Mouse (Mus musculus) gastrocnemius, postnatal 25 days (tissue): Measurements from ENCODE around the gene Oas1e. TPM values are rescaled to one million over a fixed set of nuclear protein-coding genes. Genes with fewer than 3 reads are reported as not detected.
A peak's percentile ranks its signal among the peaks of the same experiment; 100 is the strongest.
"Not testable (repeated sequence)": the region's sequence is repeated elsewhere in the genome, so short reads cannot be mapped to it uniquely, and the experiment has no call there.

Experiments
- DNase-seq: peaks from one replicate; pipeline ENCODE4 v3.0.0; 2022
- long read RNA-seq, 2 experiments: library from polyadenylated mRNA; stranded (forward); transcript quantifications; one replicate each; pipeline ENCODE4 v2.0.0; 2021
- total RNA-seq, 2 experiments: library from RNA; stranded (reverse); gene quantifications; 1 replicate in 1 of 2; 2 replicates in 1 of 2; pipeline ENCODE4 v1.2.3; 2021

Gene Oas1e
- not detected for total RNA-seq
- long read RNA-seq, experiment 1, result 0 reads
- long read RNA-seq, experiment 2, result 0 reads

DNA sequence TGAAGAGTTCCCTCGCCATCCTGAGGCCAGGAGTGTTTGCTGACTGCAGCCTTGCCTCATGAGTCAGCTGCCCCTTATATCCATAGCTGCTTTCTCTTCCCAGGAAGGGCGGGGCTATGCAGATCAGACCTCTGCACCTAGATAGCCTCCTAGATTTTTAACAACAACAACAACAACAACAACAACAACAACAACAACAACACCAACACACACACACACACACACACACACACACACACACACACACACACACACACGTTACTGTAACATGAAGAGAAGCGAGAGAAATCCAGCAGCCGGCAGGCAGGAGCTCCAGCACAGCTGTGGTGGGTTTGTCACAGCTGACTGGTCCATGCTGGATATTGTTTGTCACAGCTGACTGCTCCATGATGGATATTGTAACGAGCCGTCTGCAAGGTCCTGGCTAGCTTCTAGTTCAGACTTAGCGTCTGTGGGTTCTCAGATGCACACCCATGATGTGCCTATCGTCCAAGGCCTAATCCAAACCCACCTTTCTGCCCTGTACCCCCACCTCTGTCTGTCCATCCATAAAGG is at the start of gene Oas1e:
Gene Oas1e (minus strand): TSS at position 51 of the 555 bp plus-strand sequence.
- not testable (repeated sequence) for DNase-seq

DNA sequence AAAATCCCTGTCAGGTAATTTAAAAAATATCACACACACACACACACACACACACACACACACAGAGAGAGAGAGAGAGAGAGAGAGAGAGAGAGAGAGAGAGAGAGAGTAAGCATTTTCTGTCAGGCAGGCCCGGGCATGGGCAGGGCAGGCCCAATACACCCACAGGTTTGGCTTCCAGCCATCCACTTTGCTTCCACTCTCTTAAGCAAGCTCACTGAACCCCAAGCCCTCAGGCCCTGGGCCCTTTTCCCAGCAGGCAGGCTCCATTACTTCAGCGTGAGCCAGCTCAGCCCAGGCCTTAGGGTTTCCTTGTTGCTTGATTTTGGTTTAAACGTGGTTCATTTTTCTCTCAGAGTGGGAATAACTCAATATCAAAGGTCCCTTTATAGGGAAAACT is 49.4 kb upstream of the Oas1e start:
- no peak for DNase-seq

DNA sequence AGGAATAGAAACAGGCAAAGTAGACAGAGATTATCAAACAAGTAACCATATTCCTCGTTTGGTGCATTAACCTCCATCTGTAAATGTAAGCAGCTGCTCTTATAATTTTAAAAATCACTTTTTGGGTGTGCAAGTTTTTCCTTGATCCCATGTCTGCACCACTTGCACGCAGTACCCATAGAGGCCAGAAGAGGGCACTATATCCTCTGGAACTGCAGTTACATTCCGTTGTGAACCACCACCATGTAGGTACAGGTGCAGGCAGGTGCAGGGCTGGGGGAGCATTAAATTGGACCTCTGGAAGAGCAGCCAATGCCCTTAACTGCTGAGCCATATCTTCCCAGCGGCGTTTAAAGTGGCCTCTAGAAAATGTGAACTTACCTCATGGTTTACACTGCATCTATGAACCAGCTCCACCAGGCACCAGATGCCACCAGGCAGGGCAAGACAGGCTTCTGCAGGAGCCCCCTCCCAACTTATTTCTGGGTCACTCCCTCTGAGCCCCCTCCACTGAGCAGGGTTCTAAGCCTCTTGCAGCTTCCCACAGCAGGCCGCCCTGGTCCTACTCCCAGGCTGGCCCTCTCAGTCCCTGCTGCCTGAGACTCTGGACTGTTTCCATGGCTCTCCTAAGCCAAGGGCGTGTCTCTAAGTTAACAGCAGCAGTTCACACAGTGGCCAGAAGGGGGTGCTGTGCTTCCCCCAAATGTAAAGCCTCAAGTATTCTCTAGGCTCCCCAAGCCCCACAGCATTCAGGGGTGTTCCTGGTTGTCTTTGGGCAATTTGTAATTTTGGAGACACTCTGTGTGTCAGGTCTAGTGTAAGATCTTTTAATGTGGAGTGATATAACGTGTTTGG is 41.6 kb upstream of the Oas1e start:
- no peak for DNase-seq

DNA sequence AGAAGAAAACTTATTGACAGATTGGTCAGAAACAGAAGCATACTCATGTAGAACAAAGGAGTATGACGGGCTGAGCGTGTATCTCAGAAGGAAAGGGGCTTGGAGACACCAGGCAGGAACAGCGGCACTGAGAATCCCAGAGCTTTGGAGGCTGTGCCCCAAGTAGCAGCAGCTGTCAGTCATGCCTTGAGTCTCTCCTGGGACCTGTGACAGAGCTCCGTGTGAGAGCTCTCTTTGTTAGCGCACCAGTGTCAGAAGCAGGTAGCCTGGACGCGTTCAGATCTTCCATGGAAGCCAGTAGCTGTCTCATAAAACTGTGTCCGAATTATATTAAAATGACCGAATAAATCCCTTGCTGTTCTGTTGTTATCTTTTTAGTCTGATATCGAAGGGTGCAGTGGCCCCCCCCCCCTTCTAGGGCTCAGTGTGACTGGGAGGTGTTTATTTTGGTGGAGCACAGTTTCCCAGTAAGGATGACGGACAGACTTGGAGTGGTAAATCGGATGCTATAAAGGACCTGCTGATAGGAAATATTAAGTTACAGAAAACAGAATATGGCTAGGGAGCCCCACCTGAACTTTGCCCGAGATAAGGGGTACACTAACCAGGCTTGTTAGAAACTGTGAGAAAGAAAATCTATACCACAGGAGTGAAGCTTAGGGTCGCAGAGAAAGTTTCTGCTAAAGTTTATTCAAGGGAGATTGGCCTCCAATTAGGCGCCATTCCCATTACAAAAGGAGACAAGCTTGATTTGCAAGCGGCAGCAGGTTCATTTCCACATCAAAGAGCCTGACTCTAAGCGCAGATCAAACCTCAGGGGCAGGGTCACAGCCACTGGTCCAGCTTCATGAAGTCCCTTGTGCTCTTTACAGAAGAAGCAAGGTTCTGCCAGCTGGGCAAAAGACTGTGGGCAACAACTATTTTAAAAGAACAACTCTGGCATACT is 38.3 kb upstream of the Oas1e start:
- DNase-seq, result no peak

DNA sequence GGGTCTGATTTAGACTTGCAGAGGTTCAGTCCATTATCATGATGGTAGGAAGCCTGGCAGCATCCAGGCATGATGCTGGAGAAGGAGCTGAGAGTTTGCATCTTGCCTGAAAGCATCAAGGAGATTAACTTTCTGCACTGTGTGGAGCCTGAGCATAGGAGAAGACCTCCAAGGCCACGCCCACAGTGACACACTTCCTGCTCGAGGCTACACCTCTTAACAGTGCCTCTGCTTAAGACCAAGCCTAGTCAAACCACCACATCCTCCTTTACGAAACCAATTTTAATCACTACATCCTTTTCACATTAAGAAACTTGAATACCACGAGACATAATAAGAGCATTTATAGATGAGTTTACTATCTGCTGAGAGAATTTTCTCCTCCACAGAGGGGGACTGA is 35.7 kb upstream of the Oas1e start:
- DNase-seq, result no peak

DNA sequence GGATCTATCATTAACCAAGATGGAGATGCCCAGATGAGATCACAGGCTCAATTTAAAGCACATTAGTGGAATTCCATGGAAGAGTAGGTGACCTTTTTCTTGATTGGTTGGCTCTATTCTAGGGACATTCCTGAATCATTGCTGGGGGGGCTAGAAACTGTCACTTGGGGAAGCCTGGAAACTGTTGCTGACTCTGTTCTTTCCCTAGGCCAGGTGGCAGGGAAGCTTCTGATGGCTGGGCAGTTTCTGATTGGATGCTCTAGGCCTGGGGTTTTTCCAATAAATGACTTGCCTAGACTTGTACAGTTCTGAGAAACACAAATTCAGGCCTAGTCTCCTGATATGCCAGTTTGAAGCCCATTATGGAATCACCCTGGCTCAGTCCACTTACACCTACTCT is 23.7 kb upstream of the Oas1e start:
- DNase-seq, result no peak

DNA sequence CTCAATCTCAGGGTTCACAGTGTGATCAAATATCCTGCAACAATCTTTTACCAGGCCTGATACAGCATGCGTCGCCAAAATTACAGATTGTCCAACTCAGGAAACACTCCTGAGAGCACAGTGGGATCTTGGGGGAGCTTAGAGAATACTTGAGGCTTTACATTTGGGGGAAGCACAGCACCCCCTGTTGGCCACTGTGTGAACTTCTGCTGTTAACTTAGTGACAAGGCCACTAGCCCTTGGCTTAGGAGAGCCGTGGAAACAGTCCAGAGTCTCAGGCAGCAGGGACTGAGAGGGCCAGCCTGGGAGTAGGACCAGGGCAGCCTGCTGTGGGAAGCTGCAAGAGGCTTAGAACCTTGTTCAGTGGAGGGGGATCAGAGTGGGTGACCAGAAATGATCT is 20.6 kb upstream of the Oas1e start:
- DNase-seq, result no peak

DNA sequence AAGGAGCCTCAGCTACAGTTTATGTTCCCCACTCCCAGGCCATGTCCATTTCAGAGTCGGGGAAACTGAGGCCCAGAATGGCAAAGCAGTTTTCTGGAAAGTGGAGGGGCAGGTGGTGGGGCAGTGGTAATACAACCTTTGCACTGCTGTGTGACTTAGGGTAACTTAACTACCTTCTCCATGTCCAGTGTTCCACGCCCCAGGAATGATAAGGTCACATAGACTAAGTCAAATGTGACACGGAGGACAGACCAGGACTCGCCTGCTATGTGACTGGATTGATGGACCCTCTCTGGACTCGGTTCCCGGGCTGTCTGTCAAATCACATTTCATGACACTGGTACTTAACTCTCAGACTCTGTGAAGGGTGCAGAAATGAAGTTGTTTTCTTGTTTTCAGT is 17.7 kb upstream of the Oas1e start:
- no peak for DNase-seq

DNA sequence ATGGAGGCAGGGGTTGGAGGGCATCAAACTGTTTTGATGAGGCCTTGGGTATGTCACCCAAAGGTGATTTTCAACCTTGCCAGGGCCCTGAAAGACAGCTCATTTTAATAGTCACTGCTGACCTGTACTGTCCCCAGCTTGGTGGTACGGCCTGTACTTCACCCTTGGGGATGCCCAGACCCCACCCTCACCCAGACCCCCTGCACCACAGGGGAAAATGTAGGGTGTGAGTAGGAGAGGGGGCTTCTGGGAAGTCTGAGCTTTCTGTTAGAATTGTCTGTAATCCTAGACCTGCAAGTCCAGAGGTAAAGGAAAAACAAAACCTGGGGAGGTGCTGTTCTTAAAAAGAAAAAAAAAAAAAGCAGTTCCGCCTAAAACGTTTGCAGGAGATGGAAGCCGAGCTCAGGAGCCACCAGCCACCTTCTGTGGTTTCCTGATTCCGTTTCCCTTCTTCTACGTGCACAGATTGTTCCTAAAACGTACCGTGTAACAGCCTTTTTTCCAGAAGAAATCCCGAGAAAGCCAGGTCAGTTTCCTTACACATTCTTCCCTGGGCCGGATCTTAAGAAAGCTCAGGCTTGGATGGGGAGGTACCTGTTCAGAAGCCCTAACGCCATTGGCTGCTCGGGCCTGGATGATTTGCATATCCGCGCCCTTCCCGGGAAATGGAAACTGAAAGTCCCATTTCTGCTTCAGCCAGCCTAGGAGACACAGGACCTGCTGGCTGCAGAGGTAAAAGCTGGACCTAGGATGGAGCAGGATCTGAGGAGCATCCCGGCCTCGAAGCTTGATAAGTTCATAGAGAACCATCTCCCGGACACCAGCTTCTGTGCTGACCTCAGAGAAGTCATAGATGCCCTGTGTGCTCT is 16.9 kb upstream of the Oas1e start, which contains the start of gene Oas1c:
Gene Oas1c (minus strand): TSS at position 564 of the 869 bp plus-strand sequence.
- peak; percentile 81 for DNase-seq

DNA sequence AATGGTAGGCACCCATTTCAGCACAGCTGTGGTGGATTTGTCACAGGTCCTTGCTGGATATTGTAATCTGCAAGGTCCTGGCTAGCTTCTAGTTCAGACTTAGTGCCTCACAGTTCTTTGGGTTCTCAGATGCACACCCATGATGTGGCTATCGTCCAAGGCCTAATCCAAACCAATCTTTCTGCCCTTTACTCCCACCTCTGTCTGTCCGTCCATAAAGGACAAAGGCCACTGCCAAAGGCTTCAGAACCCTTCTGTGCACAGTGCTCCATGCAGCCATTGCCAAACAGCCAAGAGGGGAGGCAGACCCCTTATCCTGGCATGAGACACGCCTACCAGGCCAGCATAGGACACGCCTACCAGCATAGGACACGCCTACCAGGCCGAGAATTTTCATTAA is 13.8 kb upstream of the Oas1e start:
- DNase-seq, result no peak

DNA sequence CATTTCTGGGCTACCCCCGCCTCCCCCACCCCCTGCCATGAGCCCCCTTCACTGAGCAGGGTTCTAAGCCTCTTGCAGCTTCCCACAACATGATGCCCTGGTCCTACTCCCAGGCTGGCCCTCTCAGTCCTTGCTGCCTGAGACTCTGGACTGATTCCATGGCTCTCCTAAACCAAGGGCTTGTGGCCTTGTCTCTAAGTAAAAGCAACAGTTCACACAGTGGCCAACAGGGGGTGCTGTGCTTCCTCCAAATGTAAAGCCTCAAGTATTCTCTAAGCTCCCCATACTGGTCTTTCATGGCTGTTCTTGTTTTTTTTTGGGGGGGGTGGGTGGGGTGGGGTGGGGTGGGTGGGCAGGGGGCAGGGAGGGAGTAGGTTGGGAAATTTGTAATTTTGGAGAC is 11.1 kb upstream of the Oas1e start:
- DNase-seq, result no peak

DNA sequence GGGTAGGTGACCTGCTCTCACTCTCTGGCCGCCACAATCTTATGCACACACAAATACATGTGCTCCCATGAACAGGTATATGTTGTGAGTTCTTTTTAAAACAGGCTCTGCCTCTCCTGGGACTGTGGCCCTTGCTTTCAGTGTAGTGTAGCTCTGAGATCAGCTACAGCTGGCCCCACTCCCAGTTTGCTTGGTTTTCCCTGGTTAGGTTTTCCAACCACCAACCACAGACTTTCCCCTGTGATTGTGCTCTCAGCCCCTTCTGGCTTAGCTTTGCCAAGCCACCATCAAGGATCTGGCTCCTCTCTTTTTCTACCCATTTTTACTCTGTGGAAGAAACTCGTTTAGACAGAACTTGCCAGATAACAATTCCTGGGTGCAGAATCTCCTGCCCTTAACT is 8.3 kb upstream of the Oas1e start:
- DNase-seq, result no peak

DNA sequence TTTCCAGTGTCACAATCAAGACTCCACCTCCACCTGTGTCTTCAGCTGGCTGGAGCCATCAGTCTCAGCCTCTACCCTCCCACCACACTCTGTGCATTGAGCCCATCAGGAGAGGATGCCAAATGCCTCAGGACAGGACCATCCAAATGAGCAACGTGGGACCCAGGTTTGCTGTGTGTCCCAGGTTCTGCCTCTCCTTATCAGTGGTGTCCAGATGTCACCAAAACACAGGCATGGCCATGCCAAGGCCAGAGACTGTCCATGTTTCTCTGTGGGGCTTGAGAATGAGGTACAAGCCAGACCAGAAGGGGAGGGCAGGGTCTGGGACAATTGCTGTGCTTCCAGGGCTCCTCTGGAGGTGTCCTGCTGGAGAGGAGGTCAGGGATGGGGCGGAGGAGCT is 3.6 kb upstream of the Oas1e start:
- DNase-seq, result not testable (repeated sequence)

DNA sequence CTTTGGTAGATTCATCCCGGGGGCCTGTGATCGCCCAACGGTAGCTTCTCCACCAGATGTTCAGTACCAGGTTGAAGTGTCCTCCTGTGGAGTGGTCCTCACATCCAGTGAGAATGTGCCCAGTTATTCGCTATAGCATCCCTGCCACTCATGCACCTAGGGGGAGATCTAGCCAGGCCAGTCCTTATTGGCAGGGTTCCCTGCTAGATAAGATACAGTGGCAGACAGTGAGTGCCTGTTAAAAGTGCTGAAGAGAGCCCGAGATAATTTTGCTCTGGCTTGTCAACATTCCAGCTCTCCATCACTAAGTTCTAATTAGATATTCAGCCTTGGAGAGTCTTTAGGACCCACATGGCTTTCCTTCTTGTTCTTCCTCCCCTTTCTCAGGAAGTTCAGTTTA is 2.8 kb upstream of the Oas1e start:
- not testable (repeated sequence) for DNase-seq

DNA sequence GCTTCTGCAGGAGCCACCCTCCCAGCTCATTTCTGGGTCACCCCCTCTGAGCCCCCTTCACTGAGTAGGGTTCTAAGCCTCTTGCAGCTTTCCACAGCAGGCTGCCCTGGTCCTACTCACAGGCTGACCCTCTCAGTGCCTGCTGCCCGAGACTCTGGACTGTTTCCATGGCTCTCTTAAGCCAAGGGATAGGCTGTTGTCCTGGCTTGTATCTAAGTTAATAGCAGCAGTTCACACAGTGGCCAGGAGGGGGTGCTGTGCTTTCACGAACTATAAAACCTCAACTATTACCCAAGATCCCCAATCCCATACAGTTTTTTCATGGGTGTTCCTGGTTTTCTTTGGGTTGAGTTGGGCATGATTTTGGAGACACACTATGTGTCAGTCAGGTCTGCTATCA is 2.3 kb downstream of the Oas1e start:
- no peak for DNase-seq

DNA sequence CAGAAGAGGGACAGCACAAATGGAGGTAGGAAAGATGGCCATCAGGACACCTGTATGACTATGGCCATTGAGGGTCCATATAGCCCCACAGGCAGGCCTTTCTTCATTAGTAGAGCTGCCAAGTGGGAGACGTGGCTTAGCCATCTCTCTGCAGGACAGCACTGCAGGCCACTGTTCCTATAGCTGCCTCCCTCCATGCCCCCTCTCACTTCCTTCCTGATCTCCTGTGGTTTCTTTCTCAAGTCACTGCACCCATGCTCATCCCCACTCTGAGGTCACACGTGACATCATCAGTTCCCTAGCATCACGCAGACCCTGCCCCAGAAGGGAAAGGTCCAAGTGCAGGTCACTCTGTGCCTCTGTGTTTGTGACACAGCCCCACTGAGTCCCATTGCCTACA is 8.3 kb downstream of the Oas1e start:
- DNase-seq, result no peak

DNA sequence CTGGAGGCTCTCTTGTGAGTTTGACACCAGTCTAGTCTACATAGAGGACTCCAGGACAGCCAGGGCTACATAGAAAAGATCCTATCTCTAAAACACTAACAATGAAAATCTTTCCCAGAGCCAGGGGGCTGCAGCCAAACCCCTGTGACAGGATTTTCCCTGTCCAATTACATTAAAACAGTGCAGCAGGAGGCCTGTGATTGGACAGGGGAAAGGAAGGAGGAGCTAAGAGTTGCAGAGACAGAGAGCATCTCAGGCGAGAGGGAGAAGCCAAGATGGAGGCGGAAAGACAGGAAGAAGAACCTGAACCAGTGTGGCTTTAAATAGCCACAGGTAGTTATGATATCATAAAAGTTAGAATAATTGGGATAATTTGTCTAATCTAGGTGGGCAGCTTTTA is 12.9 kb downstream of the Oas1e start:
- no peak for DNase-seq

DNA sequence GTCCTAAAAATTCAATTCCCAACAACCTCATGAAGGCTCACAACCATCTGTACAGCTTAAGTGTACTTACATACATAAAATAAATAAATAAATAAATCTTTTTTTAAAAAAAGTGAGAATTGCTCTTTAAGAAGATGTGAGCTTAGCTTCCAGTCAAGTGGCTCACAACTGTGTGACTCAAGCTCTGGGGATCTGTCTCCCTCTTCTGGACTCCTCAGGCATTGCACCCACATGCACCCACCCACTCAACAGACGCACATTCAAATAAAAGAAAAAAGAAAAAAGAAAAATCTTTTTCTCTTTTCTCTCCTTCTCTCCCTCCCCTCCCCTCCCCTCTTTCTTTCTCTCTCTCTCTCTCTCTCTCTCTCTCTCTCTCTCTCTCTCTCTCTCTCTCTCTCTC is 13.7 kb downstream of the Oas1e start:
- DNase-seq, result no peak

DNA sequence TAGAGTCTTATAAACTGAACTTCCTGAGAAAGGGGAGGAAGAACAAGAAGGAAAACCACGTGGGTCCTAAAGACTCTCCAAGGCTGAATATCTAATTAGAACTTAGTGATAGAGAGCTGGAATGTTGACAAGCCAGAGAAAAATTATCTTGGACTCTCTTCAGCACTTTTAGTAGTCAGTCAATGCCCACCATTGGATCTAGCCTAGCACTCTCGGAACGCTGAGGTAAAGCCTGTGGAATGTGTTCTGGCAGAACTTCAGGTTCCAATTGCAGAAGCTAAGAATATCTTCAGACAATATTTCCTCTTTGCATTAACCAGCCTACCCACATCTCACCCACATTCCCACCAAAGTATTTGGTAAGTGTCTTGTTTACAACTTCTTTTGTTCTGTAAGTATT is 15.4 kb downstream of the Oas1e start:
- no peak for DNase-seq

DNA sequence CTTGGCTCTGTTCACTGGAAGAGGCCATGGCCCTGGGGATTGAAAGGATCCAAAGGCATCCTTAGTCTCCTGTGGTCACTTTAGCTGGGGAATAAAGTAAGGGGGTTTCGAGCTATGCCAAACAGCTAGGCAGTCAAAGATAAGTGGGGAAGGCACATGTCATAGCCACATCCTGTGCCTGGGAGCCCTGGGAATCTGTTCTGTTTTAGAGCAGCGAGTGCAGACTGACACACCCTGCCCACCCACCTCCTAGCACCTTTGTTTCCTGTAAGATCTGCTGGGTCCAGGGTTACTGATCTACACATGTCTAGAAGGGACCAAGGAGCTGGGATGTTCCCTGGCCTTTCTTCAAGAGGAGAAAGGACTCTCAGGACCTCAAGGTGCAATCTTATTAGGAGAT is 16.4 kb downstream of the Oas1e start:
- no peak for DNase-seq

DNA sequence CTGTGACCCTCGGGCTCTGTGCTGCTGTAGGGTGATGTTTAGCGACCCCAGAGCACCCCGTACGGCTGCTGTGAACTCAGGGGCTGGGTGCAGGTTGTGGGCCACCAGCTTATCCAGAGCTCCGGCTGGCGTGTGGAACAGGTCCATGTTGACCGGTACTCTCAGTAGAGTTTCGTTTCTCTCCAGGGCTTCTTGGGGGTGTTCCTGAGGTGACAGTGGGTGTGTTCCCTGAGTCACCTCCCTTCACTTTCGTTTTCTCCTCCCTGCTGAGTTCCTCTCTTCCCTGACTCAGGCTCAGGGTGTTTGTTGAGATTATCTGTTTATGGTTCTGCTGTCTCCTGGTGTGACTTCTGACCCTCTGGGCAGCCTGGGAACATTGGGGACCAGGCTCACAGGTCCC is 17.9 kb downstream of the Oas1e start, which contains the start of gene Oas3:
Gene Oas3 (minus strand): TSS at position 184 of the 400 bp plus-strand sequence.
- DNase-seq, result no peak

DNA sequence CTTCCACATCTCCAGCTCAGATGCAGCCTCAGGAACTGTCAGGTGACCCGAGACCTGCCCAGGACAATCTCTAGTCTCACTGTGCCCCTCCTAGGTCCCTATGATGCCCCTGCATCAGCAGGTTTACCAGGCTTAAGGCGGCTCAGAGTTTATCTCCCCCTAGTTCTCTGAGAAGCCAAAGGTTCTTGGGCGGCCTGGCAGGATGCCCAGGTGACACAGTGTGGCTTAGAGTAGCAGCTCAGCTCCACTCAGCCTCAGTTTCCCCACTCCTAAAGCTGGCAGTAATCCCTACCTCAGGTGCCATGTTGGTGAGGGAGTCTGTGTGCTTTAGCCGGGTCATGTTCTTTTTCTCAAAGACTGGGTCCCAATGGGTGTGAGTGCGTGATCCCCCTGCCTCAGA is 18.5 kb downstream of the Oas1e start:
- DNase-seq, result no peak
